Mouse (Mus musculus): Measurements from ENCODE around the gene Gfpt2. TPM values are rescaled to one million over a fixed set of nuclear protein-coding genes. Genes with fewer than 3 reads are reported as not detected.
A peak's percentile ranks its signal among the peaks of the same experiment; 100 is the strongest.
"Not testable (repeated sequence)": the region's sequence is repeated elsewhere in the genome, so short reads cannot be mapped to it uniquely, and the experiment has no call there.

The Gfpt2 gene
- not detected in 2 replicates for total RNA-seq (2017)

DNA sequence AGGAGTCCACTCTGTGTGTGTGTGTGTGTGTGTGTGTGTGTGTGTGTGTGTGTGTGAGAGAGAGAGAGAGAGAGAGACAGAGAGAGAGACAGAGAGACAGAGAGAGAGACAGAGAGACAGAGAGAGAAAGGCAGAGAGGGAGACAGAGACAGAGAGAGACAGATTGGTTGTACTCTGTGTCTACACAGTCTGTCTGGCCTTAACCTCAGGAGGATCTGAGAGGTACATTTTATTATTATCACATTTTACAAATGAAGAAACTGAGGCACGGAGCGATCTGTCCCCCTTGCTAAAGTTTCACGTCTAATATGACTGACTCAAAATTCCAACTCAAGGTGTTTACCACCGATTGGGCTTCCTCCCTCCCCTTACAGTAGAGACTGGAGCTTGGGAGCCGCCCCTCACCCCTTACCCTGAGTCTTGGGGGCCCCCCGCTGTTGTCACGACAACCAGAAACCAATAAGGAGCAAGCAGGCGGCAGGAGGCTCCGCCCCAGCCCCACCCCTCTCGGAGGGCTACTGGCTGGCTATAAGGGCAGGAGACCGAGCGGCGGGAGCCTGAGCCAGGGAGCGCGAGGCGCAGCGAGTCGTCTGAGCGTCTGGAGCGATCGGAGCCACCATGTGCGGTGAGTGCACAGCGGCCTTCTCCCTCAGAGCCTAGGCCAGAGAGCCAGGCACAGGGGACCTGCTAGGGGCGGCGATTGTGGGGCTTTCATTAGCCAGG, at the start of gene Gfpt2:
Gene Gfpt2 (plus strand): TSS at position 560 of the 723 bp plus-strand sequence.
- ATAC-seq (ENCODE audit: extremely low read depth, insufficient number of reproducible peaks, low FRiP score, poor library complexity, severe bottlenecking): no peak

GRCm38 (mm10) chr11:49744981-49745380, 49.0 kb upstream of the Gfpt2 start:
- ATAC-seq (ENCODE audit: extremely low read depth, insufficient number of reproducible peaks, low FRiP score, poor library complexity, severe bottlenecking): no peak

- no peak for ATAC-seq (ENCODE audit: extremely low read depth, insufficient number of reproducible peaks, low FRiP score, poor library complexity, severe bottlenecking)
Measured at GRCm38 (mm10) chr11:49745839-49746238, 48.1 kb upstream of the Gfpt2 start.

DNA sequence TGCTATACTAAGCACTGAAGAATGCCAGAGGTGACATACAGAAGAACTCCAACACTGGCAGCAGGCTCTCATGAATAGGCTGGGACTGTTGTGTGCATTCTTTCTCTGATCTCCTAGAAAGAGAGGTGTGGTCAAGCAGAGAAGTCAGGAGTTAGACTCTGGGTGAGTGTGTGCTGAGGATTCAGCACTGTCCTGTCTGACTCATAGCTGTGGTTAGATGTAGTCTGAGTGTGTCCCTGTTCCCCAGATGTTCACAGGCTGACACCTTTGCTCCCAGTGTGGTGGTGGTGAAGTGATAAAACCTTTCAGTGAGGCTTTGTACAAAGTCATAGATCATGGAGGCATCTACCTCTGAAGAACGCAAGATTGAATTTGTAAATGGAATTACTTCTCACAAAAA, 47.2 kb upstream of the Gfpt2 start:
- no peak for ATAC-seq (ENCODE audit: extremely low read depth, insufficient number of reproducible peaks, low FRiP score, poor library complexity, severe bottlenecking)

DNA sequence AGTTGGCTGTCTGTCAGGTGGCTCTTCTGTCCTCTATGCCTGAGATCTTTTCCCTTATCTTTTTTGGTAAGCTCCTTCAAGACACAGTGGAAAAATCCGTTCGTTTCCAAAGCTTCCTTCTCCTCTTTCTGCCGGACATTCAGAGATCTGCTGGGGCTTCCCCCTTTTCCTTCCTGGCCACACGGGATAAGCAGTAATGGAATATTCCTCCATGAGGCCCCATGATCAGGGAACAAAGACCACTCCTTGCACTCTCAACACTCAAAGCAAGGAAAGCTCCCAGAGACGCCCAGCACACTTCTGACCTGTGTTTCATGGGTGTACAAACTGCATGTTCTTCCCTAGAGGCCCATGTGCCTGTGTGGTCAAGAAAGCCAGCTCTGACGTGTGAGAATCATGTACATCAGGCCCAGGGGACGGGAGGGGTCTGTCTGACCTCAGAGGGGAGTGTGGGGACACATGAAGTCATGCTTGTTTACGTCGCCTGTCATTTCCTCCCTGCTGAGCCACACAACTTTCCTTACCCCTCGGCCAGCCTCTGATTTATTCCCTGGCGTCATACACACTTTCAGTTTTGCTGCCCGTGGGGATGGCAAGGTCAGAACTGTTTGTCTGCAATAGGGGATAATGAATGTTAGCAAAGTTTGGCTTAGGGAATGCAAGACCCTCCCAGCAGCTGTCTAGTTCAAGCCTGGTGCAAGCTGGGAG, 38.9 kb upstream of the Gfpt2 start:
- no peak for ATAC-seq (ENCODE audit: extremely low read depth, insufficient number of reproducible peaks, low FRiP score, poor library complexity, severe bottlenecking)

DNA sequence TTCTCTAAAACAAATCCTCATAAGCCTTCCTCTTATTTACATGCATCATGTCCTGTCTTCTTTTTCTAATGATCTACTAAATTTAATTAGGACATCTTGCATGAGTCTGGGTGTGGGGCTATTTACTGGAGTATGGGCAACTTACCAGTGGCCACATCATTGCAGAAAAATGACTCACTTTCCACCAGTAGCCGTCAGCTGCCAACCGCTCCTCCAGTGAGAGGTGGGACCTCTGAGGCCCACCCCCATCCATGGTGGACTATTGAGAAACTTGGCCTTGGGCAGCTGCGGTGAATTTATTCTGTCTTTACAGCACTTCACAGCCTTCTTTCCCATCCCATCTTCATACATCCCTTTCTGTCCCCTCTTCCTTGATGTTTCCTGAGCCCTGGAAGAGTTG, 35.9 kb upstream of the Gfpt2 start:
- no peak for ATAC-seq (ENCODE audit: extremely low read depth, insufficient number of reproducible peaks, low FRiP score, poor library complexity, severe bottlenecking)

GRCm38 (mm10) chr11:49761130-49761529, 32.8 kb upstream of the Gfpt2 start:
- no peak for ATAC-seq (ENCODE audit: extremely low read depth, insufficient number of reproducible peaks, low FRiP score, poor library complexity, severe bottlenecking)

DNA sequence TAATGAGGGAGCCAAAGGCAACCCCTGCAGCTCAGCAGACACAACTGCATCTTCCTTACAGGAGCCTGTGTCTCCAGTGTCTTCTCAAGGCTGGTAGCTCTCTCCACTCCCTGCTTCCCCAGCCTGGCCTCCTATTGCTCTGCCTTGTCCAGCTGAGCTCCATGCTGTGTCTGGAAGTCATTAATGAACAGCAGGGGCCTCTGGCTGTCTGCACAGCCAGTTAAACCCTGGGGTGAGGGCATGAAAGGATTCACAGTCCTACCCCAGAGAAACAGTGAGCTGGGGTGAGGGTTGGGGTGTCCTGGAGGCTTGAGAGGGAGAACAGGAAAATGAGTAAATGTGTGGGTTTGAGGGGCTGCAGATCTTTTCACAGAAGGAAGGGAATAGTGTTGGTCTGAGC, 30.4 kb upstream of the Gfpt2 start:
- ATAC-seq (ENCODE audit: extremely low read depth, insufficient number of reproducible peaks, low FRiP score, poor library complexity, severe bottlenecking): no peak

DNA sequence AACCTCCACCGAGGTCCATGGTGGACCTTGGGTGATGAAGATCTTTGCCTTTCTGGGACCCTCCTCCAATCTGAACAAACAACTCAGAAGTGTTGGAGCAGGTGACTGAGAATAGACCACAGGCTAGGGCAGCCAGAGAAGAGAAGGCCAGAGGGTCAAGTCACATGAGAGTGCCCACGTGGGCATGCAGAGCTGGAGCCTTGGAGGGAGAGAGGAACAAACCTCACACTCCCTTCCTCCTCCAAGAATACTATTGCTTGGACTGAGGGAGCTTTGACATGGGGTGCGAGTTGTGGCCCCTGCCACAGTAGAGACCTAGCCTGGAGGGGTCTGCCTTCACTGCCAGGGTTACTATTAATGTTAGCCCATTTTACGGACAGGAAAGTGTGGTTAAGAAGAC, 30.0 kb upstream of the Gfpt2 start:
- ATAC-seq (ENCODE audit: extremely low read depth, insufficient number of reproducible peaks, low FRiP score, poor library complexity, severe bottlenecking): no peak

GRCm38 (mm10) chr11:49764639-49765299, 29.2 kb upstream of the Gfpt2 start:
- ATAC-seq (ENCODE audit: extremely low read depth, insufficient number of reproducible peaks, low FRiP score, poor library complexity, severe bottlenecking): no peak

GRCm38 (mm10) chr11:49765377-49766136, 28.4 kb upstream of the Gfpt2 start:
- no peak for ATAC-seq (ENCODE audit: extremely low read depth, insufficient number of reproducible peaks, low FRiP score, poor library complexity, severe bottlenecking)

- ATAC-seq (ENCODE audit: extremely low read depth, insufficient number of reproducible peaks, low FRiP score, poor library complexity, severe bottlenecking): no peak
Measured at GRCm38 (mm10) chr11:49766137-49766411, 27.9 kb upstream of the Gfpt2 start.

GRCm38 (mm10) chr11:49767497-49767896, 26.5 kb upstream of the Gfpt2 start:
- ATAC-seq (ENCODE audit: extremely low read depth, insufficient number of reproducible peaks, low FRiP score, poor library complexity, severe bottlenecking): not testable (repeated sequence)

GRCm38 (mm10) chr11:49768781-49769180, 25.2 kb upstream of the Gfpt2 start:
- no peak for ATAC-seq (ENCODE audit: extremely low read depth, insufficient number of reproducible peaks, low FRiP score, poor library complexity, severe bottlenecking)

DNA sequence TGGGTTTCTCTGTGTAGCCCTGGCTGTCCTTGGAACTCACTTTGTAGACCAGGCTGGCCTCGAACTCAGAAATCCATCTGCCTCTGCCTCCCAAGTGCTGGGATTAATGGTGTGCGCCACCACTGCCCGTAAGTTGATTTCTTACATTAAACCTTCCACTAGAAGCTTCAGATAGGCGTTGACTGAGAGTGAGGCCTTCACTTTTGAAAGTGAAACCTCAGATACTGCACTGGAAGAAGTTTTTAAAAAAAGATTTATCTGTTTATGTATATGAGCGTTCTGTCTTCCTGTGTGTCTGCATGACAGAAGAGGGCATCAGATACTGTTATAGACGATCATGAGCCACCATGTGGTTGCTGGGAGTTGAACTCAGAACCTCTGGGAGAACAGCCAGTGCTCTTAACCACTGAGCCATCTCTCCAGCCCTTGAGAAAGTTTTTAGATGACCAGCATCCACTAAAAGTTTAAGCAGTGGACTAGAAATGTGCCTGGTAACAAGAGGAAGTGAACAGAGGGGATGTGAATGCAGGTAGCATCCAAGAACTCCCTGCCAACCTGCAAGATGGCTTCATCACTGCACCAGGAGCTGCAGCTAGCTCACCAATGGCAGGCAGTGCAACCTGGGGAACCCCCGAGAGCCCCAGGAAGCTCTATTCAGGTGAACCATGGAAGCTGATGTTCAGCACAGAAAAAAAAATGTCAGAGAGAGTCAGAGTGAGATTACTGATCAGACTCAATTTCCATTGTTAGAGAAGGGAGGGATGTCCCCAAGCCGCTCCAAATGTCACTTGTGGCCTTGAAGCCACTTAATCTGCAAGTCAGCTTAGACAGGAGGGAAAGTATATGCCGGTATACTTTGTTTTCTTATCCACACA, 23.1 kb upstream of the Gfpt2 start:
- no peak for ATAC-seq (ENCODE audit: extremely low read depth, insufficient number of reproducible peaks, low FRiP score, poor library complexity, severe bottlenecking)

DNA sequence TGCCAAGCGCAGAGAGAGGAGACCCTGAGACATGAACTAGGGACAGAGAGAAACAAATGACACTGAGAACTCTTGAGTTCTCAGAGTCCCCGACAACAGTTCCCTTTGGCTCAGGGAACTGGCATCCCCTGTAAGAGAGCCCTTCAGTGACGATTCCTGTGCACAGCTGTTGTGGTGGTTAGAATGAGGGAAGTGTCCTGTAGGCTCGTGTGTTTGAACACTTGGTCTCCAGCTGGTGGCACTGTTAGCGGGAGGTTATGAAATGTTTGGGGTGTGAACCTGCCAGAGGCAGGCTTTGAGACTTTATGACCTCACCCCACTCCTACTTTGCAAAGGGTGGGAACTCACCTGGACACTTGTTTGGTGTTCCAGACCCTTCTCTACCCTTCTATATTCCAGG, 21.7 kb upstream of the Gfpt2 start:
- ATAC-seq (ENCODE audit: extremely low read depth, insufficient number of reproducible peaks, low FRiP score, poor library complexity, severe bottlenecking): 0 out of 2 replicates have a peak, but pooled peaks have one; percentile 41

- ATAC-seq (ENCODE audit: extremely low read depth, insufficient number of reproducible peaks, low FRiP score, poor library complexity, severe bottlenecking): no peak
Measured at GRCm38 (mm10) chr11:49774894-49775293, 19.1 kb upstream of the Gfpt2 start.

- ATAC-seq (ENCODE audit: extremely low read depth, insufficient number of reproducible peaks, low FRiP score, poor library complexity, severe bottlenecking): no peak
Measured at GRCm38 (mm10) chr11:49778844-49779243, 15.1 kb upstream of the Gfpt2 start.

Measured in neutrophil, adult 5-6 weeks (primary cell).